Mouse (Mus musculus) urinary bladder, postnatal 36 days (tissue): Measurements from ENCODE around the gene Cx3cr1.
A peak's percentile ranks its signal among the peaks of the same experiment; 100 is the strongest.

Experiments
- DNase-seq, 2 experiments: peaks; one replicate each; pipeline ENCODE4 v3.0.0; 2022; ENCODE audit warnings: low spot score in 2 of 2, mixed read lengths in 1 of 2

Gene Cx3cr1

GRCm38 (mm10) chr9:119976704-119977556 is 92.7 kb downstream of the Cx3cr1 start:
- DNase-seq = no peak

GRCm38 (mm10) chr9:119975286-119975685 is 94.4 kb downstream of the Cx3cr1 start:
- no peak for DNase-seq

- DNase-seq = no peak
These were observed 95.1 kb downstream of the Cx3cr1 start for GRCm38 (mm10) chr9:119974609-119975008.

GRCm38 (mm10) chr9:119973869-119974520 is 95.7 kb downstream of the Cx3cr1 start:
- DNase-seq = no peak

GRCm38 (mm10) chr9:119973281-119973680 is 96.4 kb downstream of the Cx3cr1 start:
- DNase-seq = no peak

GRCm38 (mm10) chr9:119972582-119972981 is 97.1 kb downstream of the Cx3cr1 start:
- no peak for DNase-seq

- DNase-seq = no peak
These were observed 97.5 kb downstream of the Cx3cr1 start for GRCm38 (mm10) chr9:119972166-119972565.

GRCm38 (mm10) chr9:119970763-119971656 is 98.7 kb downstream of the Cx3cr1 start:
- DNase-seq = peak; percentile 49 to 67

GRCm38 (mm10) chr9:119970221-119970620 is 99.5 kb downstream of the Cx3cr1 start:
- DNase-seq = peak in 1 of 2 experiments; percentile 70

GRCm38 (mm10) chr9:119969811-119970210 is 99.9 kb downstream of the Cx3cr1 start:
- no peak for DNase-seq

- no peak for DNase-seq
These were observed 103.3 kb downstream of the Cx3cr1 start for GRCm38 (mm10) chr9:119966221-119966910.

- no peak for DNase-seq
These were observed 104.5 kb downstream of the Cx3cr1 start for GRCm38 (mm10) chr9:119965186-119965585.

GRCm38 (mm10) chr9:119964206-119964605 is 105.5 kb downstream of the Cx3cr1 start:
- no peak for DNase-seq

- peak; percentile 57 to 74 for DNase-seq
These were observed 106.6 kb downstream of the Cx3cr1 start for GRCm38 (mm10) chr9:119962987-119963667.

- no peak for DNase-seq
These were observed 107.5 kb downstream of the Cx3cr1 start for GRCm38 (mm10) chr9:119962216-119962615.

- no peak for DNase-seq
These were observed 110.8 kb downstream of the Cx3cr1 start for GRCm38 (mm10) chr9:119958835-119959234.

GRCm38 (mm10) chr9:119951388-119951787 is 118.3 kb downstream of the Cx3cr1 start:
- DNase-seq = no peak

GRCm38 (mm10) chr9:119950434-119950833 is 119.2 kb downstream of the Cx3cr1 start:
- DNase-seq = no peak

GRCm38 (mm10) chr9:119948804-119949203 is 120.9 kb downstream of the Cx3cr1 start:
- no peak for DNase-seq

GRCm38 (mm10) chr9:119945173-119945900 is 124.3 kb downstream of the Cx3cr1 start:
- DNase-seq = no peak
